ENCODE assay signal across 8 mouse cellular contexts in genomic region chr2:75938117-75939063, GRCm38 (mm10). TPM values are rescaled to one million over a fixed set of nuclear protein-coding genes. Genes with fewer than 3 reads are reported as not detected.
A peak's percentile ranks its signal among the peaks of the same experiment; 100 is the strongest.
DNase-seq lines count a peak whose midpoint lies in the region; ATAC-seq and TF ChIP-seq lines count a peak whose summit lies in the region.

Ttc30b (minus strand) TSS chr2:75938585.

- H3K4me3 ChIP-seq in ES-E14 (ENCODE audit: insufficient read depth in 1 of 2, low read depth in 1 of 2, low read length in 2 of 2, poor library complexity in 1 of 2, severe bottlenecking in 1 of 2), result peak within 1 kb of the TSS; percentile 65 to 78
- H3K4me3 ChIP-seq in cerebellum, adult 2 months (replicated peaks; ENCODE audit: insufficient read depth, low read depth, low read length), result peak within 1 kb of the TSS; percentile 74
- H3K4me3 ChIP-seq in layer of hippocampus, adult 2 months, result peak within 1 kb of the TSS; percentile 62
- H3K4me3 ChIP-seq in lung, adult 2 months (replicated peaks; ENCODE audit: extremely low read depth, low read depth, low read length), result peak within 1 kb of the TSS; percentile 92
- H3K4me3 ChIP-seq in neural tube, embryonic 15.5 days (replicated peaks), result peak within 1 kb of the TSS; percentile 57

- H3K9ac ChIP-seq in ES-E14 (ENCODE audit: insufficient read depth, low read depth, low read length, poor library complexity, severe bottlenecking), result peak within 1 kb of the TSS; percentile 67
- peak within 1 kb of the TSS; percentile 59 for H3K9ac ChIP-seq in neural tube, embryonic 15.5 days (replicated peaks)

- in situ Hi-C loops in ES-E14 (cut with MboI; ENCODE audit: low sequenced_read_pairs in 2 of 2, unreplicated experiment in 2 of 2), result no loop called here

- no peaks in the 10 kb centered on the region for H3K4me1 ChIP-seq in ES-E14 (ENCODE audit: control insufficient read depth in 2 of 2, insufficient read depth in 2 of 2, low read length in 2 of 2, poor library complexity in 1 of 2)
- H3K4me1 ChIP-seq in cerebellum, adult 2 months (ENCODE audit: control insufficient read depth, insufficient read depth, low read length), result no peaks in the 10 kb centered on the region
- peaks cover 9% of the 10 kb centered on the region for H3K4me1 ChIP-seq in lung, adult 2 months (ENCODE audit: control insufficient read depth, insufficient read depth, low read length)
- H3K4me1 ChIP-seq in neural tube, embryonic 15.5 days, result peaks cover 11% of the 10 kb centered on the region; the same call in 1 of the 2 replicates

- no peak for TF ChIP-seq POLR2A in cerebellum, adult 2 months (IDR thresholded peaks at IDR 0.05; ENCODE audit: borderline replicate concordance, insufficient read depth, low read length)
- TF ChIP-seq POLR2A in lung, adult 2 months (IDR thresholded peaks at IDR 0.05; ENCODE audit: borderline replicate concordance, extremely low read depth, low read depth, low read length), result peak; percentile 38; the same call in 1 of the 2 replicates

- peak; percentile 40 for DNase-seq in ES-E14 (ENCODE audit: low read depth, low spot score)
- peak; percentile 83 to 85 for DNase-seq in cerebellum, adult 2 months
- peak; percentile 85 for DNase-seq in forelimb bud, embryonic 11.5 days (ENCODE audit: low read depth, low spot score)
- DNase-seq in heart, postnatal 4 days, result peak; percentile 83
- peak; percentile 77 to 81 for DNase-seq in layer of hippocampus, adult 2 months (ENCODE audit: low spot score in 2 of 2)
- peak; percentile 81 for DNase-seq in lung, adult 2 months
- DNase-seq in testis, postnatal 14 days (ENCODE audit: low spot score), result peak; percentile 79

- 2% methylated on average over 42 of the region's 42 CpGs for WGBS in cerebellum, adult 2 months
- 3% methylated on average over 37 of the region's 42 CpGs for WGBS in lung, adult 2 months
- WGBS in neural tube, embryonic 15.5 days, result 3% methylated on average over 42 of the region's 42 CpGs

- no peaks in the 10 kb centered on the region for H3K27me3 ChIP-seq in cerebellum, adult 2 months (ENCODE audit: control insufficient read depth, insufficient read depth, low read length)
- H3K27me3 ChIP-seq in neural tube, embryonic 15.5 days (replicated peaks), result no peaks in the 10 kb centered on the region

- no peaks in the 10 kb centered on the region for H3K36me3 ChIP-seq in ES-E14 (ENCODE audit: control insufficient read depth, insufficient read depth, low read length, poor library complexity, severe bottlenecking)
- no peaks in the 10 kb centered on the region for H3K36me3 ChIP-seq in neural tube, embryonic 15.5 days

- no peak within 1 kb of the TSS for H3K27ac ChIP-seq in ES-E14 (ENCODE audit: insufficient read depth, low read depth, low read length, poor library complexity, severe bottlenecking)
- H3K27ac ChIP-seq in cerebellum, adult 2 months (ENCODE audit: insufficient read depth, low read length), result peak within 1 kb of the TSS; percentile 52
- peak within 1 kb of the TSS; percentile 94 for H3K27ac ChIP-seq in layer of hippocampus, adult 2 months
- peak within 1 kb of the TSS; percentile 92 for H3K27ac ChIP-seq in neural tube, embryonic 15.5 days (replicated peaks)

- TF ChIP-seq CTCF in cerebellum, adult 2 months (IDR thresholded peaks at IDR 0.05; ENCODE audit: borderline replicate concordance, insufficient read depth, low read depth, low read length), result no peak
- TF ChIP-seq CTCF in layer of hippocampus, adult 2 months (conservative IDR thresholded peaks at IDR 0.05), result no peak
- TF ChIP-seq CTCF in lung, adult 2 months (IDR thresholded peaks at IDR 0.05; ENCODE audit: insufficient read depth, low read length), result no peak

- no peaks in the 10 kb centered on the region for H3K9me3 ChIP-seq in ES-E14 (ENCODE audit: control insufficient read depth, insufficient read depth, low read depth, low read length)
- H3K9me3 ChIP-seq in neural tube, embryonic 15.5 days (replicated peaks), result no peaks in the 10 kb centered on the region

- H3K4me2 ChIP-seq in neural tube, embryonic 15.5 days, result peak within 1 kb of the TSS; percentile 68

- ATAC-seq in neural tube, embryonic 15.5 days (ENCODE audit: low FRiP score), result peak; percentile 89

TF ChIP-seq in ES-E14, 5 proteins besides CTCF, POLR2A, EP300 and RAD21:
- no peak for TF ChIP-seq ZC3H11A (IDR thresholded peaks at IDR 0.05; ENCODE audit: borderline replicate concordance, low read depth, low read length)
- TF ChIP-seq MAFK (IDR thresholded peaks at IDR 0.05; ENCODE audit: insufficient read depth, low read depth, low read length), result no peak
- TF ChIP-seq CHD2 (IDR thresholded peaks at IDR 0.05; ENCODE audit: low read depth, low read length), result no peak
- TF ChIP-seq HCFC1 (IDR thresholded peaks at IDR 0.05; ENCODE audit: borderline replicate concordance, insufficient read depth, low read length), result peak; percentile 98

RNA-seq across cellular contexts. Expression of gene Ttc30b, which starts in this region (rescaled TPM):
- 2.3 and 2.6 TPM in 2 replicates for total RNA-seq in ES-E14 (2012; rRNA removed)
- 11.2 and 14.2 TPM in 2 replicates for polyA plus RNA-seq in cerebellum, adult 2 months (2012; rRNA removed)
- 1 to 10 TPM; 8.0 to 8.6 TPM for total RNA-seq in heart, postnatal 4 days (2021)
- total RNA-seq in layer of hippocampus, adult 2 months (2021), result 10 to 100 TPM; 13.6 to 15.7 TPM
- 15.7 and 17.5 TPM in 2 replicates for polyA plus RNA-seq in lung, adult 2 months (2012; rRNA removed)
- 17.3 and 17.4 TPM in 2 replicates for polyA plus RNA-seq in neural tube, embryonic 15.5 days (2015; fragmentation: Nextera tagmentation; extraction: Ambion mirVana)
